Comparison of ENCODE assay signal across 21 mouse cellular contexts in genomic region chr4:57930559-57931170, GRCm38 (mm10). TPM values are rescaled to one million over a fixed set of nuclear protein-coding genes. Genes with fewer than 3 reads are reported as not detected.
DNase-seq lines count a peak whose midpoint lies in the region; ATAC-seq and TF ChIP-seq lines count a peak whose summit lies in the region.
"Had no signal": no experiment of that assay in that cellular context is flagged by ENCODE, and none has a peak within 500 bp of the region (broad histone marks: within the 10 kb centered on the region; RNA-seq: fewer than 3 reads in every experiment).

No protein-coding gene starts in this region.

- H3K9ac ChIP-seq in liver, postnatal 0 days (replicated peaks) = no peak overlapping the region
- no peak overlapping the region for H3K9ac ChIP-seq in liver, embryonic 11.5 days (ENCODE audit: low read depth, low read length)
- H3K9ac ChIP-seq in lung, postnatal 0 days (replicated peaks; ENCODE audit: low read depth) = no peak overlapping the region
- H3K9ac ChIP-seq: embryonic facial prominence, embryonic 15.5 days; heart, embryonic 15.5 days; kidney, embryonic 15.5 days; limb, embryonic 12.5 days; liver, embryonic 15.5 days had no signal

- no peak overlapping the region for H3K27ac ChIP-seq in liver, postnatal 0 days (ENCODE audit: low read depth)
- H3K27ac ChIP-seq in liver, embryonic 11.5 days (ENCODE audit: low read depth, low read length) = no peak overlapping the region
- H3K27ac ChIP-seq in bone marrow macrophage, adult 2 months (ENCODE audit: insufficient read depth, low read depth, low read length) = 0 out of 2 replicates have a peak overlapping the region, but pooled peaks have one; percentile 11
- peak overlapping the region; percentile 38; the same call in 1 of the 2 replicates for H3K27ac ChIP-seq in lung, postnatal 0 days (ENCODE audit: low read length)
- H3K27ac ChIP-seq: embryonic facial prominence, embryonic 15.5 days; heart, embryonic 15.5 days; hindbrain, embryonic 10.5 days; hindbrain, postnatal 0 days; kidney, embryonic 15.5 days; limb, embryonic 12.5 days; liver, embryonic 15.5 days had no signal

- no peak for DNase-seq in liver, postnatal 0 days
- DNase-seq in liver, embryonic 11.5 days (ENCODE audit: low spot score) = no peak
- peak; percentile 84 for DNase-seq in lung, postnatal 0 days (ENCODE audit: low spot score)
- peak; percentile 32 for DNase-seq in splenic B cell, adult 2 months (ENCODE audit: low read depth, low spot score)
- DNase-seq in left cerebral cortex, postnatal 10 days (ENCODE audit: extremely low spot score in 1 of 2, low spot score in 2 of 2) = no peak
- DNase-seq in urinary bladder, postnatal 4 days (ENCODE audit: low spot score in 2 of 2) = no peak
- DNase-seq: adrenal gland, adult 8-10 months; cerebellum, adult 11 months; cerebellum, postnatal 10 days; embryo, embryonic 11 days; thymus, postnatal 36 days had no signal

- peaks cover 6% of the 10 kb centered on the region; the same call in 1 of the 2 replicates for H3K4me1 ChIP-seq in liver, postnatal 0 days (ENCODE audit: insufficient read depth)
- no peaks in the 10 kb centered on the region for H3K4me1 ChIP-seq in liver, embryonic 11.5 days (replicated peaks; ENCODE audit: control insufficient read depth, insufficient read depth, low read length)
- peaks cover 6% of the 10 kb centered on the region; the same call in 1 of the 2 replicates for H3K4me1 ChIP-seq in bone marrow macrophage, adult 2 months (ENCODE audit: control insufficient read depth, insufficient read depth, low read length)
- H3K4me1 ChIP-seq in lung, postnatal 0 days (ENCODE audit: insufficient read depth, low read depth, low read length) = peaks cover 3% of the 10 kb centered on the region; the same call in 1 of the 2 replicates
- H3K4me1 ChIP-seq: embryonic facial prominence, embryonic 15.5 days; heart, embryonic 15.5 days; hindbrain, embryonic 10.5 days; kidney, embryonic 15.5 days; limb, embryonic 12.5 days; liver, embryonic 15.5 days; megakaryocyte, embryonic 14.5 days had no signal

- no peak for TF ChIP-seq CTCF in liver, postnatal 0 days (IDR thresholded peaks at IDR 0.05; ENCODE audit: low read depth)
- no peak for TF ChIP-seq CTCF in bone marrow macrophage, adult 2 months (IDR thresholded peaks at IDR 0.05; ENCODE audit: low read depth, low read length)
- no peak for TF ChIP-seq CTCF in lung, postnatal 0 days (IDR thresholded peaks at IDR 0.05)

- ATAC-seq in liver, postnatal 0 days = peak; percentile 44; the same call in 1 of the 2 replicates
- no peak for ATAC-seq in liver, embryonic 11.5 days (replicated peaks; ENCODE audit: low FRiP score)
- peak; percentile 89 for ATAC-seq in lung, postnatal 0 days
- ATAC-seq: hindbrain, postnatal 0 days; intestine, postnatal 0 days had no signal

- H3K27me3 ChIP-seq in liver, postnatal 0 days (ENCODE audit: insufficient read depth, low read length) = no peaks in the 10 kb centered on the region
- H3K27me3 ChIP-seq in liver, embryonic 11.5 days (replicated peaks; ENCODE audit: control insufficient read depth, insufficient read depth, low read length) = no peaks in the 10 kb centered on the region
- H3K27me3 ChIP-seq in lung, postnatal 0 days (replicated peaks; ENCODE audit: insufficient read depth, low read length) = no peaks in the 10 kb centered on the region
- H3K27me3 ChIP-seq in splenic B cell, adult 2 months (ENCODE audit: control insufficient read depth, insufficient read depth, low read length, poor library complexity, severe bottlenecking) = no peaks in the 10 kb centered on the region
- H3K27me3 ChIP-seq: embryonic facial prominence, embryonic 15.5 days; heart, embryonic 15.5 days; kidney, embryonic 15.5 days; limb, embryonic 12.5 days; liver, embryonic 15.5 days had no signal

- WGBS in liver, postnatal 0 days (ENCODE audit: insufficient replicate concordance) = 35% methylated on average over 5 of the region's 5 CpGs
- WGBS in liver, embryonic 11.5 days = 58% methylated on average over 5 of the region's 5 CpGs
- 31% methylated on average over 5 of the region's 5 CpGs for WGBS in lung, postnatal 0 days

- no peak for TF ChIP-seq POLR2A in bone marrow macrophage, adult 2 months (IDR thresholded peaks at IDR 0.05; ENCODE audit: borderline replicate concordance, low read depth, low read length)

- no peak overlapping the region for H3K4me3 ChIP-seq in liver, postnatal 0 days (ENCODE audit: low read depth, low read length)
- no peak overlapping the region for H3K4me3 ChIP-seq in liver, embryonic 11.5 days (ENCODE audit: low read depth, low read length)
- H3K4me3 ChIP-seq in bone marrow macrophage, adult 2 months (ENCODE audit: insufficient read depth, low read length) = no peak overlapping the region
- no peak overlapping the region for H3K4me3 ChIP-seq in lung, postnatal 0 days (ENCODE audit: low read depth, low read length)
- H3K4me3 ChIP-seq: embryonic facial prominence, embryonic 15.5 days; heart, embryonic 15.5 days; hindbrain, embryonic 10.5 days; kidney, embryonic 15.5 days; limb, embryonic 12.5 days; liver, embryonic 15.5 days; megakaryocyte, embryonic 14.5 days had no signal

- no peaks in the 10 kb centered on the region for H3K36me3 ChIP-seq in liver, postnatal 0 days (replicated peaks; ENCODE audit: insufficient read depth, low read length)
- no peaks in the 10 kb centered on the region for H3K36me3 ChIP-seq in liver, embryonic 11.5 days (ENCODE audit: control insufficient read depth, insufficient read depth, low read length)
- H3K36me3 ChIP-seq in lung, postnatal 0 days (ENCODE audit: insufficient read depth, low read length) = no peaks in the 10 kb centered on the region
- H3K36me3 ChIP-seq in splenic B cell, adult 2 months (ENCODE audit: control insufficient read depth, insufficient read depth, low read length, poor library complexity, severe bottlenecking) = no peaks in the 10 kb centered on the region
- H3K36me3 ChIP-seq: embryonic facial prominence, embryonic 15.5 days; heart, embryonic 15.5 days; hindbrain, embryonic 10.5 days; kidney, embryonic 15.5 days; limb, embryonic 12.5 days; liver, embryonic 15.5 days had no signal

- TF ChIP-seq EP300 in liver, postnatal 0 days (IDR thresholded peaks at IDR 0.05; ENCODE audit: low read depth) = no peak
- TF ChIP-seq EP300 in lung, postnatal 0 days (IDR thresholded peaks at IDR 0.05) = peak; percentile 74

- no peaks in the 10 kb centered on the region for H3K9me3 ChIP-seq in liver, postnatal 0 days (ENCODE audit: low read length)
- peaks cover 3% of the 10 kb centered on the region; the same call in 1 of the 2 replicates for H3K9me3 ChIP-seq in liver, embryonic 11.5 days (ENCODE audit: control insufficient read depth, low read length)
- no peaks in the 10 kb centered on the region for H3K9me3 ChIP-seq in lung, postnatal 0 days (ENCODE audit: low read length)
- H3K9me3 ChIP-seq: embryonic facial prominence, embryonic 15.5 days; heart, embryonic 15.5 days; liver, embryonic 15.5 days had no signal

- intact Hi-C loops in left cerebral cortex, postnatal 10 days (cut with DNase I) = no loop called here

- H3K4me2 ChIP-seq in liver, postnatal 0 days (ENCODE audit: low read depth, low read length) = no peak overlapping the region
- H3K4me2 ChIP-seq in liver, embryonic 11.5 days = no peak overlapping the region
- H3K4me2 ChIP-seq in lung, postnatal 0 days (replicated peaks; ENCODE audit: low read depth, low read length) = no peak overlapping the region
- H3K4me2 ChIP-seq: embryonic facial prominence, embryonic 15.5 days; heart, embryonic 15.5 days; kidney, embryonic 15.5 days; limb, embryonic 12.5 days; liver, embryonic 15.5 days had no signal

RNA-seq across cellular contexts. Expression of gene D630039A03Rik, which starts 14.6 kb away (rescaled TPM):
- 1.5 and 1.6 TPM in 2 replicates for polyA plus RNA-seq in liver, postnatal 0 days (2015; fragmentation: Nextera tagmentation; extraction: Ambion mirVana)
- 0.36 and 0.48 TPM in 2 replicates for polyA plus RNA-seq in liver, embryonic 11.5 days (2014; fragmentation: Nextera tagmentation; extraction: Ambion mirVana)
- not detected in 2 replicates for polyA plus RNA-seq in bone marrow macrophage, adult 2 months (2012; ENCODE audit: insufficient read depth, insufficient read length, missing spikeins)
- polyA plus RNA-seq in lung, postnatal 0 days (2015; fragmentation: Nextera tagmentation; extraction: Ambion mirVana) = 2.7 and 3.0 TPM in 2 replicates
- under 1 TPM; 0.11 to 0.28 TPM for total RNA-seq in left cerebral cortex, postnatal 10 days (2021)

RNA-seq across cellular contexts. Expression of gene Txn1, which starts 25.5 kb away (rescaled TPM):
- polyA plus RNA-seq in liver, postnatal 0 days (2015; fragmentation: Nextera tagmentation; extraction: Ambion mirVana) = 228 and 231 TPM in 2 replicates
- 367 and 381 TPM in 2 replicates for polyA plus RNA-seq in liver, embryonic 11.5 days (2014; fragmentation: Nextera tagmentation; extraction: Ambion mirVana)
- 298 and 338 TPM in 2 replicates for polyA plus RNA-seq in bone marrow macrophage, adult 2 months (2012; ENCODE audit: insufficient read depth, insufficient read length, missing spikeins)
- polyA plus RNA-seq in lung, postnatal 0 days (2015; fragmentation: Nextera tagmentation; extraction: Ambion mirVana) = 380 and 393 TPM in 2 replicates
- total RNA-seq in left cerebral cortex, postnatal 10 days (2021) = 100 to 1,000 TPM; 198 to 208 TPM

Comparison
In these comparisons a context has a peak if more than half of its experiments do, and no peak if none do; other contexts are left out.
1. DNase-seq: peak in lung, postnatal 0 days (single experiment) and splenic B cell, adult 2 months (single experiment); none in liver, postnatal 0 days (single experiment), liver, embryonic 11.5 days (single experiment), left cerebral cortex, postnatal 10 days (0 of 2) and urinary bladder, postnatal 4 days (0 of 2).
2. H3K27ac ChIP-seq: peak in bone marrow macrophage, adult 2 months (single experiment) and lung, postnatal 0 days (single experiment); none in liver, postnatal 0 days (single experiment) and liver, embryonic 11.5 days (single experiment).